Mouse (Mus musculus) heart, embryonic 14.5 days (tissue): ENCODE results near the gene Synj2. TPM values are rescaled to one million over a fixed set of nuclear protein-coding genes. Genes with fewer than 3 reads are reported as not detected.
"Not testable (repeated sequence)": the region's sequence is repeated elsewhere in the genome, so short reads cannot be mapped to it uniquely, and the experiment has no call there.

ENCODE experiments used
- ATAC-seq: fragments of 200-750 bp; cut with Nextera tagmentation; 2 replicates; pipeline ENCODE4 v1.8.0; 2017; ENCODE audit warnings: low read depth, moderate TSS enrichment; ENCODE audit not compliant: insufficient number of reproducible peaks, insufficient read depth, low FRiP score
- H3K27ac ChIP-seq, 2 experiments: fragments of 200-500 bp in 1 of 2; fragments of 300-500 bp in 1 of 2; sonication (generic) in 1 of 2; replicated peaks in 1 of 2; 2 replicates each; pipeline ENCODE4 v1.5.1; 2012 to 2014; ENCODE audit warnings: low read depth in 2 of 2, low read length in 2 of 2, control low read depth in 1 of 2, mild to moderate bottlenecking in 1 of 2, mixed read lengths in 1 of 2; ENCODE audit not compliant: control insufficient read depth in 1 of 2, insufficient read depth in 1 of 2
- H3K27me3 ChIP-seq: fragments of 300-500 bp; sonication (generic); 2 replicates; pipeline ENCODE4 v1.6.1; 2014; ENCODE audit warnings: mild to moderate bottlenecking, low read length, control low read depth; ENCODE audit not compliant: control insufficient read depth, insufficient read depth
- H3K36me3 ChIP-seq: fragments of 300-500 bp; sonication (generic); 2 replicates; pipeline ENCODE4 v1.6.1; 2014; ENCODE audit warnings: mild to moderate bottlenecking, control low read depth, low read length, mixed read lengths; ENCODE audit not compliant: control insufficient read depth, insufficient read depth
- H3K4me1 ChIP-seq, 2 experiments: fragments of 200-500 bp in 1 of 2; fragments of 300-500 bp in 1 of 2; sonication (generic) in 1 of 2; 2 replicates each; pipeline ENCODE4 v1.6.1; 2012 to 2014; ENCODE audit warnings: low read length in 2 of 2, control low read depth in 1 of 2, mixed read lengths in 1 of 2; ENCODE audit not compliant: control insufficient read depth in 2 of 2, insufficient read depth in 2 of 2
- H3K4me2 ChIP-seq: fragments of 300-500 bp; sonication (generic); 2 replicates; pipeline ENCODE4 v1.6.1; 2014; ENCODE audit warnings: mild to moderate bottlenecking, low read length
- H3K4me3 ChIP-seq, 2 experiments: fragments of 200-500 bp in 1 of 2; fragments of 300-500 bp in 1 of 2; sonication (generic) in 1 of 2; 2 replicates each; pipeline ENCODE4 v1.5.1; 2012 to 2014; ENCODE audit warnings: low read length in 2 of 2, mild to moderate bottlenecking in 2 of 2, control low read depth in 1 of 2, low read depth in 1 of 2, moderate library complexity in 1 of 2; ENCODE audit not compliant: control insufficient read depth in 1 of 2, insufficient read depth in 1 of 2
- H3K9ac ChIP-seq: fragments of 300-500 bp; sonication (generic); 2 replicates; pipeline ENCODE4 v1.6.1; 2014; ENCODE audit warnings: mild to moderate bottlenecking, low read length
- H3K9me3 ChIP-seq: fragments of 300-500 bp; sonication (generic); 2 replicates; pipeline ENCODE4 v1.6.1; 2016; ENCODE audit warnings: low read length, control low read depth; ENCODE audit not compliant: control insufficient read depth
- WGBS: fragments of 180-500 bp; shearing (Covaris S2); extraction: QIAGEN DNeasy Blood & Tissue Kit; methylation state at CpG from one replicate; pipeline ENCODE4 v1.1.7; 2014; 5-methylcytosine and 5-hydroxymethylcytosine counted together
- polyA plus RNA-seq: library from polyadenylated mRNA; unstranded; fragments of >200 nt; fragmentation: Nextera tagmentation; extraction: Ambion mirVana; gene quantifications from 2 replicates; pipeline ENCODE4 v1.2.1, GENCODE M21; 2014

Gene Synj2
- polyA plus RNA-seq, 1 experiment from 2014 or later, result 4.3 TPM

GRCm38 (mm10) chr17:6017268-6017667 lies 76.2 kb downstream of the Synj2 start:
- no peaks in the 10 kb centered on the region for H3K9me3 ChIP-seq
- 68% methylated on average over 12 of the region's 12 CpGs for WGBS
- peaks cover 15 to 31% of the 10 kb centered on the region in 2 experiments for H3K4me1 ChIP-seq
- no peak overlapping the region for H3K4me3 ChIP-seq
- no peak overlapping the region for H3K4me2 ChIP-seq
- no peak overlapping the region for H3K9ac ChIP-seq
- H3K27me3 ChIP-seq, result no peaks in the 10 kb centered on the region
- ATAC-seq, result no peak
- peaks cover 11% of the 10 kb centered on the region for H3K36me3 ChIP-seq
- H3K27ac ChIP-seq, result no peak overlapping the region

GRCm38 (mm10) chr17:6018348-6018747 lies 77.3 kb downstream of the Synj2 start:
- H3K27me3 ChIP-seq, result no peaks in the 10 kb centered on the region
- H3K9ac ChIP-seq, result no peak overlapping the region
- peaks cover 11 to 27% of the 10 kb centered on the region in 2 experiments for H3K4me1 ChIP-seq
- no peak for ATAC-seq
- H3K27ac ChIP-seq, result no peak overlapping the region
- H3K4me3 ChIP-seq, result no peak overlapping the region
- H3K4me2 ChIP-seq, result no peak overlapping the region
- no peaks in the 10 kb centered on the region for H3K9me3 ChIP-seq
- WGBS, result 81% methylated on average over 4 of the region's 4 CpGs
- peaks cover 21% of the 10 kb centered on the region for H3K36me3 ChIP-seq

GRCm38 (mm10) chr17:6019776-6020175 lies 78.7 kb downstream of the Synj2 start:
- no peak overlapping the region for H3K9ac ChIP-seq
- H3K27ac ChIP-seq, result no peak overlapping the region
- no peaks in the 10 kb centered on the region for H3K27me3 ChIP-seq
- ATAC-seq, result no peak
- H3K9me3 ChIP-seq, result no peaks in the 10 kb centered on the region
- H3K4me2 ChIP-seq, result no peak overlapping the region
- no peak overlapping the region for H3K4me3 ChIP-seq
- 40% methylated on average over 2 of the region's 2 CpGs for WGBS
- peaks cover 9 to 19% of the 10 kb centered on the region in 2 experiments for H3K4me1 ChIP-seq
- peaks cover 33% of the 10 kb centered on the region for H3K36me3 ChIP-seq

- WGBS, result 62% methylated on average over 7 of the region's 7 CpGs
- H3K4me3 ChIP-seq, result no peak overlapping the region
- no peaks in the 10 kb centered on the region for H3K9me3 ChIP-seq
- peaks cover 9 to 17% of the 10 kb centered on the region in 2 experiments for H3K4me1 ChIP-seq
- no peak overlapping the region for H3K4me2 ChIP-seq
- peaks cover 41% of the 10 kb centered on the region for H3K36me3 ChIP-seq
- H3K9ac ChIP-seq, result no peak overlapping the region
- H3K27me3 ChIP-seq, result no peaks in the 10 kb centered on the region
- ATAC-seq, result no peak
- no peak overlapping the region for H3K27ac ChIP-seq
Measured at GRCm38 (mm10) chr17:6020636-6021035, 79.6 kb downstream of the Synj2 start.

GRCm38 (mm10) chr17:6021374-6021789 lies 80.3 kb downstream of the Synj2 start:
- H3K27me3 ChIP-seq, H3K9me3 ChIP-seq, H3K27ac ChIP-seq, H3K9ac ChIP-seq, H3K4me3 ChIP-seq, ATAC-seq, H3K4me2 ChIP-seq, H3K4me1 ChIP-seq: not testable (repeated sequence)
- peaks cover 48% of the 10 kb centered on the region for H3K36me3 ChIP-seq
- 47% methylated on average over 5 of the region's 5 CpGs for WGBS

GRCm38 (mm10) chr17:6025831-6026230 lies 84.8 kb downstream of the Synj2 start:
- H3K4me1 ChIP-seq, result no peaks in the 10 kb centered on the region
- H3K27ac ChIP-seq, result no peak overlapping the region
- H3K27me3 ChIP-seq, result no peaks in the 10 kb centered on the region
- no peak overlapping the region for H3K4me3 ChIP-seq
- H3K4me2 ChIP-seq, result no peak overlapping the region
- 83% methylated on average over 7 of the region's 7 CpGs for WGBS
- no peak overlapping the region for H3K9ac ChIP-seq
- peaks cover 85% of the 10 kb centered on the region for H3K36me3 ChIP-seq
- H3K9me3 ChIP-seq, result no peaks in the 10 kb centered on the region
- no peak for ATAC-seq

GRCm38 (mm10) chr17:6035661-6036060 lies 94.6 kb downstream of the Synj2 start:
- peaks cover 4 to 8% of the 10 kb centered on the region in 2 experiments; a peak in 1 of 4 replicates for H3K4me1 ChIP-seq
- H3K27me3 ChIP-seq, result no peaks in the 10 kb centered on the region
- H3K4me3 ChIP-seq, result no peak overlapping the region
- no peak overlapping the region for H3K9ac ChIP-seq
- H3K36me3 ChIP-seq, result peaks cover 59% of the 10 kb centered on the region
- no peak for ATAC-seq
- H3K4me2 ChIP-seq, result no peak overlapping the region
- WGBS, result 50% methylated on average over 8 of the region's 8 CpGs
- no peaks in the 10 kb centered on the region for H3K9me3 ChIP-seq
- H3K27ac ChIP-seq, result no peak overlapping the region

GRCm38 (mm10) chr17:6036458-6036857 lies 95.4 kb downstream of the Synj2 start:
- Histone ChIP-seq H3K4me2 (no peak overlapping the region), H3K4me3 (no peak overlapping the region), H3K9me3 (no peaks in the 10 kb centered on the region), H3K27ac (no peak overlapping the region), H3K9ac (no peak overlapping the region), H3K27me3 (no peaks in the 10 kb centered on the region), H3K36me3 (peaks cover 59% of the 10 kb centered on the region), H3K4me1 (peaks cover 4 to 8% of the 10 kb centered on the region in 2 experiments; a peak in 1 of 4 replicates)
- ATAC-seq, result no peak
- 92% methylated on average over 8 of the region's 8 CpGs for WGBS
